ENCODE assay signal across 9 mouse cellular contexts in genomic region chr7:126821835-126822511, GRCm38 (mm10). TPM values are rescaled to one million over a fixed set of nuclear protein-coding genes. Genes with fewer than 3 reads are reported as not detected.
DNase-seq lines count a peak whose midpoint lies in the region; ATAC-seq and TF ChIP-seq lines count a peak whose summit lies in the region.
"Had no signal": no experiment of that assay in that cellular context is flagged by ENCODE, and none has a peak within 500 bp of the region (broad histone marks: within the 10 kb centered on the region; RNA-seq: fewer than 3 reads in every experiment).

No protein-coding gene starts in this region.

- H3K36me3 ChIP-seq in heart, embryonic 16.5 days (ENCODE audit: control insufficient read depth, insufficient read depth), result no peaks in the 10 kb centered on the region
- H3K36me3 ChIP-seq in neural tube, embryonic 14.5 days (ENCODE audit: control insufficient read depth, insufficient read depth, low read length), result no peaks in the 10 kb centered on the region
- no peaks in the 10 kb centered on the region for H3K36me3 ChIP-seq in testis, adult 2 months (ENCODE audit: control insufficient read depth, insufficient read depth, low read length)

- no peak overlapping the region for H3K27ac ChIP-seq in heart, embryonic 16.5 days (ENCODE audit: low read length)
- peak overlapping the region; percentile 88 for H3K27ac ChIP-seq in neural tube, embryonic 14.5 days (ENCODE audit: low read depth, low read length)
- no peak overlapping the region for H3K27ac ChIP-seq in testis, adult 2 months (ENCODE audit: control insufficient read depth, insufficient read depth, low read depth, low read length)

- H3K4me2 ChIP-seq in heart, embryonic 16.5 days (ENCODE audit: low read depth, low read length), result no peak overlapping the region
- H3K4me2 ChIP-seq in neural tube, embryonic 14.5 days (ENCODE audit: low read depth, low read length), result peak overlapping the region; percentile 71

- H3K27me3 ChIP-seq in heart, embryonic 16.5 days (ENCODE audit: control insufficient read depth, insufficient read depth, low read length), result peaks cover 27% of the 10 kb centered on the region
- H3K27me3 ChIP-seq in neural tube, embryonic 14.5 days (ENCODE audit: control insufficient read depth, insufficient read depth, low read length), result no peaks in the 10 kb centered on the region
- H3K27me3 ChIP-seq in testis, adult 2 months (ENCODE audit: control insufficient read depth, insufficient read depth, low read length), result no peaks in the 10 kb centered on the region

- DNase-seq in CD8-positive naive resting alpha-beta T cell, adult 2 months (ENCODE audit: low read depth in 2 of 2, low spot score in 2 of 2), result peak; percentile 77 to 79
- DNase-seq in brain, adult 2 months (ENCODE audit: low read depth, low spot score), result peak; percentile 93
- peak; percentile 90 for DNase-seq in kidney, postnatal 10 days
- DNase-seq in lung, adult 2 months, result peak; percentile 78

- H3K4me3 ChIP-seq in heart, embryonic 16.5 days (ENCODE audit: low read length), result no peak overlapping the region
- no peak overlapping the region for H3K4me3 ChIP-seq in lung, adult 2 months (replicated peaks; ENCODE audit: extremely low read depth, low read depth, low read length)
- peak overlapping the region; percentile 71; the same call in 1 of the 2 replicates for H3K4me3 ChIP-seq in neural tube, embryonic 14.5 days (ENCODE audit: low read depth, low read length)
- H3K4me3 ChIP-seq in testis, adult 2 months (ENCODE audit: control insufficient read depth, low read depth, low read length), result no peak overlapping the region

- ATAC-seq in erythroblast, adult 5-6 weeks (replicated peaks; ENCODE audit: low FRiP score, poor library complexity, severe bottlenecking), result peak; percentile 80
- peak; percentile 64; the same call in 1 of the 2 replicates for ATAC-seq in heart, embryonic 16.5 days (replicated peaks; ENCODE audit: extremely low read depth, insufficient read depth, low FRiP score)
- ATAC-seq in neural tube, embryonic 14.5 days (ENCODE audit: low read depth), result no peak

- H3K4me1 ChIP-seq in heart, embryonic 16.5 days (ENCODE audit: control insufficient read depth, insufficient read depth, low read length), result peaks cover 9% of the 10 kb centered on the region
- H3K4me1 ChIP-seq in lung, adult 2 months (ENCODE audit: control insufficient read depth, insufficient read depth, low read length), result 0 out of 2 replicates have a peak, but pooled peaks cover 6% of the 10 kb centered on the region
- peaks cover 23% of the 10 kb centered on the region for H3K4me1 ChIP-seq in neural tube, embryonic 14.5 days (ENCODE audit: control insufficient read depth, insufficient read depth, low read length)
- peaks cover 4% of the 10 kb centered on the region for H3K4me1 ChIP-seq in testis, adult 2 months (ENCODE audit: control insufficient read depth, insufficient read depth, low read length)

- H3K9ac ChIP-seq in heart, embryonic 16.5 days (ENCODE audit: low read length), result no peak overlapping the region
- H3K9ac ChIP-seq in neural tube, embryonic 14.5 days (replicated peaks; ENCODE audit: low read depth, low read length), result peak overlapping the region; percentile 93

- 18% methylated on average over 7 of the region's 7 CpGs for WGBS in heart, embryonic 16.5 days
- 20% methylated on average over 7 of the region's 7 CpGs for WGBS in lung, adult 2 months
- 19% methylated on average over 7 of the region's 7 CpGs for WGBS in neural tube, embryonic 14.5 days

- no peak for TF ChIP-seq POLR2A in lung, adult 2 months (IDR thresholded peaks at IDR 0.05; ENCODE audit: borderline replicate concordance, extremely low read depth, low read depth, low read length)
- no peak for TF ChIP-seq POLR2A in testis, adult 2 months (IDR thresholded peaks at IDR 0.05; ENCODE audit: control insufficient read depth, low read depth, low read length)

- H3K9me3 ChIP-seq in heart, embryonic 16.5 days (replicated peaks; ENCODE audit: control insufficient read depth, low read length), result no peaks in the 10 kb centered on the region
- H3K9me3 ChIP-seq in neural tube, embryonic 14.5 days (ENCODE audit: control insufficient read depth, low read length), result no peaks in the 10 kb centered on the region

- TF ChIP-seq CTCF in lung, adult 2 months (IDR thresholded peaks at IDR 0.05; ENCODE audit: insufficient read depth, low read length), result peak; percentile 94
- TF ChIP-seq CTCF in testis, adult 2 months (IDR thresholded peaks at IDR 0.05; ENCODE audit: control insufficient read depth, insufficient read depth, insufficient replicate concordance, low read depth, low read length), result peak; percentile 93

RNA-seq across cellular contexts. Expression of gene 4930451I11Rik, which starts 9.5 kb away (rescaled TPM):
- total RNA-seq in erythroblast, adult 5-6 weeks (2015; ENCODE audit: low replicate concordance), result not detected in 2 replicates
- total RNA-seq in erythroblast, adult 5-6 weeks (2017; ENCODE audit: low replicate concordance), result not detected in 2 replicates
- not detected in 2 replicates for polyA plus RNA-seq in heart, embryonic 16.5 days (2015; fragmentation: Nextera tagmentation; extraction: Ambion mirVana)
- polyA plus RNA-seq in lung, adult 2 months (2012; rRNA removed), result not detected in 2 replicates
- polyA plus RNA-seq in neural tube, embryonic 14.5 days (2014; fragmentation: Nextera tagmentation; extraction: Ambion mirVana), result not detected in 2 replicates
- 103 and 114 TPM in 2 replicates for polyA plus RNA-seq in testis, adult 2 months (2012; rRNA removed)
- polyA plus RNA-seq: frontal cortex, adult 2 months had no signal

RNA-seq across cellular contexts. Expression of gene Fam57b, which starts 24.5 kb away (rescaled TPM):
- total RNA-seq in erythroblast, adult 5-6 weeks (2015; ENCODE audit: low replicate concordance), result not detected in 2 replicates
- total RNA-seq in erythroblast, adult 5-6 weeks (2017; ENCODE audit: low replicate concordance), result not detected in 2 replicates
- polyA plus RNA-seq in heart, embryonic 16.5 days (2015; fragmentation: Nextera tagmentation; extraction: Ambion mirVana), result 0.86 and 1.4 TPM in 2 replicates
- polyA plus RNA-seq in lung, adult 2 months (2012; rRNA removed), result 11.9 and 13.3 TPM in 2 replicates
- polyA plus RNA-seq in neural tube, embryonic 14.5 days (2014; fragmentation: Nextera tagmentation; extraction: Ambion mirVana), result 50.9 and 64.4 TPM in 2 replicates
- 7.9 and 9.8 TPM in 2 replicates for polyA plus RNA-seq in testis, adult 2 months (2012; rRNA removed)

RNA-seq across cellular contexts. Expression of gene Doc2a, which starts 25.2 kb away (rescaled TPM):
- not detected in 2 replicates for total RNA-seq in erythroblast, adult 5-6 weeks (2015; ENCODE audit: low replicate concordance)
- not detected in 2 replicates for total RNA-seq in erythroblast, adult 5-6 weeks (2017; ENCODE audit: low replicate concordance)
- polyA plus RNA-seq in heart, embryonic 16.5 days (2015; fragmentation: Nextera tagmentation; extraction: Ambion mirVana), result not detected in 2 replicates
- 0.22 and 0.74 TPM in 2 replicates for polyA plus RNA-seq in lung, adult 2 months (2012; rRNA removed)
- 18.4 and 20.2 TPM in 2 replicates for polyA plus RNA-seq in neural tube, embryonic 14.5 days (2014; fragmentation: Nextera tagmentation; extraction: Ambion mirVana)
- 1.9 and 2.2 TPM in 2 replicates for polyA plus RNA-seq in testis, adult 2 months (2012; rRNA removed)

RNA-seq across cellular contexts. Expression of gene Ppp4c, which starts 29.7 kb away (rescaled TPM):
- 46.7 and 84.9 TPM in 2 replicates for total RNA-seq in erythroblast, adult 5-6 weeks (2015; ENCODE audit: low replicate concordance)
- total RNA-seq in erythroblast, adult 5-6 weeks (2017; ENCODE audit: low replicate concordance), result 43.5 and 62.7 TPM in 2 replicates
- 133 and 159 TPM in 2 replicates for polyA plus RNA-seq in heart, embryonic 16.5 days (2015; fragmentation: Nextera tagmentation; extraction: Ambion mirVana)
- 135 and 156 TPM in 2 replicates for polyA plus RNA-seq in lung, adult 2 months (2012; rRNA removed)
- polyA plus RNA-seq in neural tube, embryonic 14.5 days (2014; fragmentation: Nextera tagmentation; extraction: Ambion mirVana), result 154 and 168 TPM in 2 replicates
- polyA plus RNA-seq in testis, adult 2 months (2012; rRNA removed), result 252 and 262 TPM in 2 replicates

RNA-seq across cellular contexts. Expression of gene Hirip3, which starts 39.8 kb away (rescaled TPM):
- total RNA-seq in erythroblast, adult 5-6 weeks (2015; ENCODE audit: low replicate concordance), result 5.2 and 9.2 TPM in 2 replicates
- total RNA-seq in erythroblast, adult 5-6 weeks (2017; ENCODE audit: low replicate concordance), result 38.2 and 40.8 TPM in 2 replicates
- polyA plus RNA-seq in heart, embryonic 16.5 days (2015; fragmentation: Nextera tagmentation; extraction: Ambion mirVana), result 19.8 and 22.2 TPM in 2 replicates
- 6.2 and 7.5 TPM in 2 replicates for polyA plus RNA-seq in lung, adult 2 months (2012; rRNA removed)
- polyA plus RNA-seq in neural tube, embryonic 14.5 days (2014; fragmentation: Nextera tagmentation; extraction: Ambion mirVana), result 11.0 and 15.2 TPM in 2 replicates
- polyA plus RNA-seq in testis, adult 2 months (2012; rRNA removed), result 76.6 and 77.1 TPM in 2 replicates

Comparison
In these comparisons a context has a peak if more than half of its experiments do, and no peak if none do; other contexts are left out.
1. RNA of gene 4930451I11Rik, which starts 9.5 kb away (polyA plus RNA-seq): 103 to 114 TPM in testis, adult 2 months; not detected in heart, embryonic 16.5 days, not detected in lung, adult 2 months and not detected in neural tube, embryonic 14.5 days; every median in the first group is over 10 times any median in the second.
2. Peak in every context shown above with its lines, with median percentiles within 50 percentile points of each other: DNase-seq.